Mouse (Mus musculus) regulatory T cell (primary cell): ENCODE data around the gene Drap1.

ENCODE experiments used
- in situ Hi-C: fragments of 300-600 bp; cut with MboI, MseI; formaldehyde crosslinking; loops from one replicate; pipeline ENCODE4 v1.15.1; 2025; ENCODE audit warnings: high pct_unique_total_duplicates

Gene Drap1

DNA sequence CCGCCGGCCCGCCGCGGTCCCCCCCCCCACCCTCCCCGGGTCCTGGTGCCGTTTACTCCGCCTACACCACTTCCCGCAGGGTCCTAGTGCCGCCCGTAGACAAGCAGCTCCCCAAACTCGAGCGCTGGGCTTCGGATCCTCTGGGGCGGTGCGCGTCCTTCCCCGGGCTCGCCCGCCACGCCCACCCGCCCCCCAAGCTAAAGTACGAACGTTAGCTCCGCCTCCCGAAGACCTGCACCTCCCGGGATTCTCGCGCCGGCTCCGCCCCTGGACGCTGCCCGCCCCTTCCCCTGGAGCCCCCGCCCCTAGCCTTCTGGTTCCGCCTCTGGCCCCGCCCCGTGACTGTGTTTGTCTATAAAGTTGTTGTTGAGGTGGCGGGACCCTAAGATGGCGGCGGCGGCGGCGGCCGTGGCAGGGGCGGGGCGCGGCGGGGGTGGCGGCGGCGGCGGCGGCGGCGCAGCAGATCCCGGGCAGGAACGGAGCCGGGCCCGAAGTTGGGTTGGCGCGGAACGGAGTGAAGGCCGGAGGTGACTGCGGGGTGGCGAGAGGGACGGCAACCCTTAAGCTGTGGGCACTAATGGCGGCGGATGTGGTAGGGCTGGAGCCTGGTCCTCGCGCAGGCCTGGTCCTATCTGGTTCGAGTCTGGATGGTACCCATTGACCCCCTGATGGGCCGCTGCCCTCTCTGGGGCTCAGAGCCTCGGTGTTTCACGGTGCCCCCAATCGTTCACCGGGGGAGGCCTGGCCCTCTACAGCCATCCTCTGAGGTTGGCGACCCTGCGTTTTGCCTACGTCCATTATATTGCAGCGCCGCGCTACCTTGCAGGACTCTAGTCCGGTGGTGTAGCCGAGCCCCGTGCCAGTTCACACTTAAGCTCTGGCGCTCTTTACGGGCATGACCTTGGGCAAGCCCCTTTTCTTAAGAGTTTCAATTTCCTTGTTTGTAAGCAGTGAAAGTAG is at the start of gene Drap1, which contains the start of gene AI837181:
Gene Drap1, minus strand, starts transcription at position 198 of the 960 bp plus-strand sequence.
Gene AI837181, plus strand, starts transcription at position 363 of the 960 bp plus-strand sequence.
- in situ Hi-C loops, result no loop called here

DNA sequence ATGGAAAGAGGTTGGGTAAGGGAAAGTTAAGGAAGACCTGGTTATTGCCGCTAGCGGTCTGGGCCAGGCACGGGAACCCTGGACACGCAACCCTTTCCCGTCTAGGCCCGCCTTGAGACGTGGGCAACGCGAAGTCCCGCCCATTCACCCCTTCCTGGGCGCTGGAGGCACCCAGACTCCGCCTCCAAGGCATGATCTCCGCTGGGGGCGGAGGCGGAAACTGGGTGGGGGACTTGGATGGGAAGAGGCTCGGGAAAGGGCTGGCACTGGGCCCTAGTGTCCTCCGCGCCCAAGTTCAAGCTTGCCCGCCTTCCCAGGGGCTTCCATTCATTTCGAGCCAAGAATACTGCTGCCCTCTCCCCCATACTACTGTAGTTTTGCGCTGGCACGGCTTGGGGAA is 48.9 kb upstream of the Drap1 start, which contains the start of gene Efemp2:
Gene Efemp2, plus strand, starts transcription at position 235 of the 400 bp plus-strand sequence.
- in situ Hi-C loops, result no loop called here

DNA sequence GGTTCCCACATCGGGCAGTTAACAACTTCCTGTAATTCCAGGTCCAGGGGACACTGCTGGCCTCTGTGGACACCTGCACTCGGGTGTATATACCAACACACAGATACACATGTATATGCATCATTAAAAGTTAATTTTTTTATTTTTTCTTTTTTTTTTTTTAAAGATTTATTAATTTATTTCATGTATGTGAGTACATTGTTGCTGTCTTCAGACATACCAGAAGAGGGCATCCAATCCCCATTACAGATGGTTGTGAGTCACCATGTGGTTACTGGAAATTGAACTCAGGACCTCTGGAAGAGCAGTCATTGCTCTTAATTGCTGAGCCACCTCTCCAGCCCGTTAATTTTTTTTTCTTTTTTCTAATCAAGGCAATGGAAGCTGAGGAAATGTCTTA is 48.1 kb upstream of the Drap1 start:
- in situ Hi-C loops, result no loop called here

DNA sequence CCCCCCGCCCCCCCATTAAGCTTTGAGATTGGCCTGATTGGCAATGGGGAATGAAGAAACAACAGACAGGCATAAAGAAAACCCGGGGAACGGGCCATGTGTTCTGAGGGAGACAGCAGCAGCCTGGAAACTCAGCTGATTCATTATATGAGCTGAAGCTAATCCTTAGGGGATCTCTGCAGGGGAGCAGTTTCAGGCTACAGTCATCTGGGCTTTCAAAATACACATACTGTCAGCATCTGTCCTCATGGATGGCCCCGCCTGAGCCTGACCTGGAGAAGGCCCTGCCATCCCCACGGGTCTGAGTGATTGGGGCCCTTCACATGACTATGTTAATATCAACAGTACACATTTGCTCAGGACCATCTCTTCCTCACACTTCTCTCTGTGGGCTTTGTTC is 47.1 kb upstream of the Drap1 start:
- in situ Hi-C loops, result no loop called here

DNA sequence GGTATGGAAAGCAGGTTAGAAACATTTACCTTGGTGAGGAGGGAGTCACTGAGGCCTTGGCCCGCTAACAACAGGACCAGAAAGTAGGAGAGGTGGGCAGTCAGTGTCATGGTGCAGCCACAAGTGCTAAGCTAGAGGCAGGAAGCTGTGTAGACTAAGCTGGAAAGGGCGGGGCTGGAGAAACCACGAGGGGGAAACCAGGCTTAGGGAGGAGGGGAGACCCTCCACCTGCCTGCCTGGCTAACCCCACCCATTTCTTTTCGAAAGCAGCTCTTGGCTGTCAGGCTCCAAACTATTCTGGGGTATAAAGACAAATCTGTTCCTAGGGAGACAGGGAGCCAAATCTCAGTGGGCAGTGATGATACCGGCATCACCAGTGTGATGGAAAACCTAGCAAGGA is 43.6 kb upstream of the Drap1 start, which contains the start of gene Ctsw:
Gene Ctsw, minus strand, starts transcription at position 134 of the 400 bp plus-strand sequence.
- in situ Hi-C loops, result no loop called here

DNA sequence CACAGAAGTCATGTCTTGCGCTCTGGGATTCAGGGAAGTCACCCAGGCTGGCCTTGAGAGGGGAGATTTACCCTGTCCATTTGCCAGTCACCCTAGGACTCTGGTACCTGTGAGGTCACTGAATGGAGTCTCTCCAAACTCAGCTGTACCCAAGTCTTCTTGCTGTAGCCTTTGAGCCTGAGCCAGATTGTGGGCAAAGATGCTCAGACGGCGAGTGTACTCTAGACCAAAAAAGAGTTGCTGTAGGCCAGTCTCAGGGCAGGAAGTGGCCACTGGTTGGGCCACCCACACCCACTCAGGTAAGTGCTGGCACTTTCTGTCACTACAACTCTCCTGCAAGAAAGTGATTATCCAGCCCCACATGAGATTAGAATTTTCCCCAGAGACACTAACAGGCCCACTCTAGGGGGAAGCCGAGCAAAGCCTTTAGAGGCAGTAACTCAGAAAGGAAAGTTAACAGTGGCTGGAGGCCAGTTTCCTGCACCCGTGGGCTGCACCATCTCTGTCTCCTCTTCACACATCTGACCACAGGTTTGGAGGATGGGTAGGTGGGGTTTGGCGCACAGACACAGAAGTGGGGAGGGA is 42.2 kb upstream of the Drap1 start:
- in situ Hi-C loops, result no loop called here

DNA sequence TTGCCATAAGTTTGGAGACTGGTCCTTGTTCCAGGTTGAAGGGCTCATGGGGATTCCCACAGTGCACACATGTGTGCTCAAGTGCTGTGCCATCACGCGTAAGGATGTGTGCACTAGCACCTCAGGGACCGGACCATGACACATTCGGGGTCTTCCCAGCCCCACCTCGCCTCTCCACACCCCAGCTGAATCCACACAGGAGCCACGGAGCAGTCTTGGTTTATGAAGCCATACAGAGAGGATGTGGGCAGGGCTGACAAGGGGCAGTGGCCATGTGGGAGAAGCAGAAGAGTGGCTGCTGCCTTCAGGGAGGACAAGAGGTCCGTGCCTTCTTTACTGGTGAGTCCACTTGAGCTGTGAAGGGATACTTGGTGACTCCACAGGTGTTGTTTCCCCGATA is 40.3 kb upstream of the Drap1 start:
- in situ Hi-C loops, result no loop called here

DNA sequence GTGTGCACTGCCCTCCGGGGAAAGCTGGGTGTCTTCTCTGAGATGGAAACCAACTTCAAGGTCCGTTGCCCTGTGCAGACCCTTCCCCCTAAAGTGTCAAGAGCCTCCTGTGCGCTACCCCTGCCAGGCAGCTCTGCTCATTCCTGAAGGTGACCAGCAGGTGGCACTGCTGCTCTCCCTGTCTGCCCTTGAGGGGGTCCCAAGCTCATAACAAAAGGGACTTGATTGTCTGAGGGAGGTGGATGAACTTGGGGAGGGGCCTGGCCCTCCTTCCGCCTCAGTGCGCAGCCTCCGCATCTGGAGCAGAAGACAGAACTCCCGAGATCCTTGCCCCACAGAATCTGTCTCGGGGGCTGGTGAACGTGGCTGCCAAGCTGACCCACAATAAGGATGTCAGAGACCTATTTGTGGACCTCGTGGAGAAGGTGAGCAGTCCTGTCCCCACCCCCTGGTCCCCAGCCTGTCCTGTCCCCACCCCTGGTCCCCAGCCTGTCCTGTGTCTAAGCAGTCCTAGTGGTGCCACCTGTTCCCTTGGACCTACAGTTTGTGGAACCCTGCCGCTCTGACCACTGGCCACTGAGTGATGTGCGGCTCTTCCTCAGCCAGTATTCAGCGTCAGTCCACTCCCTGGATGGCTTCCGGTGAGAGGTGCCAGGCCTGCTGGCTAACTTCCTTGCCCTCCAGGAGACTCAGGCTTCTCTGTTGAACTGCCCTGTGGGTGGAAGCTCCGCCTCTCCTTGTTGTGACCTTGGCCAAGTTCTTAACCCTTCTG is 39.2 kb upstream of the Drap1 start:
- in situ Hi-C loops, result no loop called here

DNA sequence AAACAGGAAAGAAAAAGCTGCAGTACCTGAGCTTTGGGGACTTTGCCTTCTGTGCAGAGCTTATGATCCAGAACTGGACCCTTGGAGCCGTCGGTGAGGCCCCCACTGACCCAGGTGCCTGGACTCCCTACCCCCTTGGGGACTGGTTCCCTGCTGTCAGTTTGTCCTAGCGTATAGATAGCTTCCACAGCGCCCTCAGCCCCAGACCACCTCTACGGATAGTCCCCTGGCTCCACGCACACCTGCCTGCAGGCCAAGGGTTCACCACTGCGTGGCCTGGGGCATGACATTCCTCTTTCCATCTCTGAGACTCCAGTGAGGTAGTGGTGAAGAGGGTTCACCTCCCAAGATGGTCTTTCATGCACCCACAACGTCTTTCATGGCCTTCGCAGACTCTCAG is 38.4 kb upstream of the Drap1 start:
- in situ Hi-C loops, result no loop called here

DNA sequence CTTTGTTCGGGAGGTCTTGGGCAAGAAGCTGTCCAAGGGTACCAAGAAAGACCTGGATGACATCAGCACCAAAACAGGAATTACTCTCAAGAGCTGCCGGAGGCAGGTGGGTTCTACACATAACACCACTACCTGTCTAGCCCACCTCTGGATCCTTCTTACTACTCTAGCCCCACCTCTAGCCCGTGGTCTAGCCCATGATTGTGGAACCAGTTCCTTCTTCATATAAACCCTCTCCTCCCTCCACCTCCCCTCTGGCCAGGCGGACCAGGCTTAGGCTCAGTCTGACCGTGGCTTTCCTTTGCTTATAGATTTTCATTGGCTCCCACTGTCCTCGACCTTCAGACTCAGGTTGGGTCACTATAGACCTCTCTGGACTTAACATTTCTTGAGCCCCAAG is 36.6 kb upstream of the Drap1 start:
- in situ Hi-C loops, result no loop called here

DNA sequence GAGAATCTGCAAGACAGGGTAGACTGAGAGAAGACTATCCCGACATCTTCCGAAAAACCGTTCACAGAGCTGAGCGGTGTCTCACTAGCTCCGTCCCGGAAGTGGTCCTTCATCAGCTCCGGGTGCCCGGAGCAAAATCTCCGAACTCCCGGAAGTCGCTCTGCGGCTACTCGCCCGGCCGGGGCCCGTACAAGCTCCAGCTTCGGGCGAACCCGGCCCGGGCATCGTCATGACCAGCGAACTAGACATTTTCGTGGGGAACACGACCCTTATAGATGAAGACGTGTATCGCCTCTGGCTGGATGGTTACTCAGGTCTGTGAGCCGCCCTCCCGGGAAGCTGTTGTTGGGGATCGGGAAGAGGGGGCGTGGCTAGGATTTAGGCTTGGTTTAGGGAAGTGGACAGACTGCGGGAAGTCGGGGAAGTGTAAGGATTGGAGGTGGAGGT is 35.7 kb upstream of the Drap1 start, which contains the start of gene Fibp:
Gene Fibp, plus strand, starts transcription at position 151 of the 447 bp plus-strand sequence.
- in situ Hi-C loops, result no loop called here

DNA sequence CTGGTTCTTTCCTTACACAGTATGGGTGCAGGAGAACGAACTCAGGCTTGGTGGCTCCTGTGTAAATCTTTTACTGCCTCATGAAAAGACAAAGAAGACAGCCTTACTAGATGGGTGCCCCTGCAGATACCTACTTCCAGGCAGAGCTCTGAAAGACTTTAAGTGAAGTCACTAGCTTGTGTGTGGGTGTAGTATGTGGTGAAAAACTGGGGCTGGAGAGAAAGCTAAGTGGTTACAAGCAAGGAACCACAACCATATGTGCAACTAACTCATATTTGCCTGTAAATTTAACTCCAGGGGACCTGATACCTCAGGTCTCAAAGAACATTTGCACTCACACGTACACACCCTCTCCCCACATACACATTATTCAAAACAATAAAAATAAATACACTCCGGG is 35.1 kb upstream of the Drap1 start:
- in situ Hi-C loops, result no loop called here

DNA sequence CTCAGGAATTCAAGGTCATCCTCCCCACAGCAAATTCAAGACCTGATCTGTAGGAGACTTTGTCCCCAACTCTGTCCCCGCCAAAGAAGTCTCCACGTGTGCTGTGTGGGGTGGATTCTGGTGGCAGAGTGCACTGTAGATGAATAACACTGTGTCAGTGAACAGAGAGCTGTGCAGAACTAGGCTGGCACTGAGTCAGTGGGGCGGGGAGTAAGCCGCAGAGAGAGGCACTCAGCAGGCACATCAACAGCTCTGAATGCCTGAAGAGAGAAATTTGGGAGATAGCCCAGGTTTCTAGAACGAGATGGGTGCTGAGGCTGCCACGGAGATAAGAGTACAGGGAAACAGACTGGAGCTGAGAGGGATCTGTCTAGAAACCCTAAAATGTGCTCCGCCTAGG is 34.2 kb upstream of the Drap1 start:
- in situ Hi-C loops, result no loop called here

DNA sequence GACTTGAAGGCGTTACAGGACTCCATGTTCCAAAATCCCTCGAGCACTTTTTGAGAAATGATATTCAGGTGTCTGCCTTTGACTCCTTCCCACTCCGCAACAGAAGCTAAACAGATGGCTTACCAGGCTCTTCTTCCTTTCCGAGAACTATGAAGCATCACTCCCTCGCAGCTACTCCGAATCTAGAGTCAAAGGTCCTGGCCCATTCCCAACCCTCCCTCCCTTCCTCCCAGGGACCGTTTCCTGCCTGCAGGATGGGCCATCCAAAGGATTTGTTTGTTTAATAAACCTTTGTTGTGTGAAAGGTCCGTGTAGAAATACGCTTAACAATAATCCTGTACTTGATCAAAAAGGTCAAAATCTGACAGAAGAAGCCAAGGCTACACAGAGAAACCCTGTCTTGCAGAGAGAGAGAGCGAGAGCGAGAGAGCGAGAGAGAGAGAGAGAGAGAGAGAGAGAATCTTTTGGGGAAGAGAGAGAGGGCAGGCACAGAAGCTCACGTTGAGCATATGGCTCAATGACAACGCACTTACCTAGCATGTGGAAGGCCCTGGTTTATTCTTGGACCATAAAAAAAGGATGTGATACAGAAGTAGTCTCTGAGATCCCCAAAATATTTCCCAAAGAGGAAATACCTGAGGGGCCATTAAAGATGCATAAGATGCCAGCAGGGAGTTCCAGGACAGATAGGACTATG is 33.1 kb upstream of the Drap1 start, which contains the start of gene Ccdc85b:
Gene Ccdc85b, minus strand, starts transcription at position 149 of the 697 bp plus-strand sequence.
- in situ Hi-C loops, result no loop called here

DNA sequence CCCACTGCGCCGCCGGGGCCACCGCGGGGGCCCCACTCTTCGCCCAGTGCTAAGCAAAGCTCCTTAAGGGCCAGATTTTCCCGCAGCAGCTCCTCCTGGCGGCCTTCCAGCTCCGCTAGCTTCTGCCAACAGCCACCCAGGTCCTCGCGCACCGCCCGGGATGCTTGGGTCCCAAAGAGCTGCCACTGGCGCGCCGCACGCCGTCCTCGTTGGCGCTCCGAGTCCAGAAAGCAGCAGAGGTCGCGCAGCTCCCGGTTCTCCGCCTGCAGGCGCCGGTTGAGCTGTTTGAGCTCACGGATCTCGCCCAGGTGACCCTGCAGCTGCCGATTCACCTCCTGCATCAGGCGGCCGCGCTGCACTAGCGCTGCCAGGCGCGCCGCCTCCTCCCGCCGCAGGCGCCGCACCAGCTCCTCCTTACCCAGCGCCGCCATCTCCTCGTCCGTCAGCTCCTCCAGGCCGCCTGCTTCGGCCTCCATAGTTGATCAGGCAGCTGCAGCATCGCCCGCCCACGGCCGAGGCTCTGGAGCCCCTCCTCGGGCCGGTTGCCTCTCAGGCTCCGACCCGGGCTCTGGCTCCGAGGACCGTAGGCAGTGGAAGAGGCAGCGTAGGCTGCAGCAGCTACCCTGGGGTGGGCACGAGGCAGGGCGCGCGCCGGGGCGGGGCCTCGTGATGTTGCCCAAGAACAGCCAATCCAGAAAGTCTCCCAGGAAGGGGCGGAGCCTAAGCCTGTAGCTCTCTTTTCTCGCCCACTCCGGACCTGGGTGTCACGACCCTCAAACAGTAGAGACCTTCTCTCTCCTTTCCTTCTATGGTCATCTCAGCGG is 32.4 kb upstream of the Drap1 start:
- in situ Hi-C loops, result no loop called here

DNA sequence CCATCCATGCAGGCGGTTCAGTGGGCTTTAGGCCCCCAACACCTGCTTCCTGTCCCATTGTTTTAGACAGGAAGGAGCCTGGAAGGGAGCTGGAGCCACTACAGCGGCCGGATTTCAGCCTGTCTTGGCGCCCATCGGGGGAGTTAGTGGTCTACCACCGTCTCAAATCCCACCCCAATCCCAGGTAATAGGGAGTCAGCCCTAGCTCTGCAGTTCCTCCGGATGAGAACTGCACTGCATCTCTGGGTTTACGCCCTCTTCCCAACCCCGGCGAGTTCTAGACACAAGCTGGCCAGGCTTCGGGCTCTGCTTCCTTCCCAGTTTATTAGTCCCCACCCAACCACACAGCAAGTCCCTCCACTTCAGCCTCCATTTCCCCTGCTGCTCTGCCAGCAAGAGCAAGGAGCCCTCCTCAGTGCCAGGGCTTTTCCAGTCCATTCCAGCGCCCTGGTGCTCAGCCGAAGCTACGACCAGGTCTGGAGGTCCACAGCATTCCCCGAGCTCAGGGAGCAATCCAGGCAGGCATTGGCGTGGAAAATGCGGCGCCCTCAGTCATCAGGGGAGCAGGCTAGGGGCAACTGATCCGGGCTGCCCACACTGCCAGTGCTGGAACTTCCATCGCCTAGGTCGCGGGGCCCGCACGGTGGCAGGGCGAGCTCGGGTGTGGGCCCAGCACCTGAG is 31.6 kb upstream of the Drap1 start:
- in situ Hi-C loops, result no loop called here

DNA sequence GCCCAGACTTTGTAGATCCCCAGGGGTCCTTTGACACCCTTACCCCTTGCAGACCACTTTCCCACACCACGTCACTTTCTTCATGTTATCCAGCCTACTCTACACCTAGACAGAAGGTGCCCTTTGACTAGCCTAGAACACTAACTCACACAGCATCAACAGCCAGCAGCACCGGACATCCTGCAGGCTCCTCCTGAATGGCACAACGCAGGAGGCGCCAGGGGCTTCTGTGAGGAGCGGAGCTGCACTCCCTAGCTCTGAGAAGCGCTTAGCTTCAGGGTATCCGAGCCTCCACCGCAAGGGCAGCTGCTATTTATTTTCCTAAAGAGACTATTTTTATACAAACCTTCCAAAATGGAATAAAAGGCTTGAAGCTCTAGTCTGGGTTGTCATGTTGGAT is 30.8 kb upstream of the Drap1 start:
- in situ Hi-C loops, result no loop called here

DNA sequence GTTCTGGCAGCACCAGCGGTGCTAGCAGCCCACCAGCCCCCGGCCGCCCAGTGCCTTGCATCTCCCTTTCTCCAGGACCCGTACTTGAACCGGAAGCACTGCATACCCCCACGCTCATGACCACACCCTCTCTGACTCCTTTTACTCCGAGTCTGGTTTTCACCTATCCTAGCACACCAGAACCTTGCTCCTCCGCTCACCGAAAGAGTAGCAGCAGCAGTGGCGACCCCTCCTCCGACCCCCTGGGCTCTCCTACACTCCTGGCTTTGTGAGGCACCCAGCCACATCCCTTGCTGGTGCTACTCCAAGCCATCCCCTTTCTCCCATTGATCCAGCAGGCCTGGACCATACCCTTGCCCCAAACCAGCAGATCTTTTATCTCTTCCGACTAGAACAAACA is 30.3 kb upstream of the Drap1 start:
- in situ Hi-C loops, result no loop called here

DNA sequence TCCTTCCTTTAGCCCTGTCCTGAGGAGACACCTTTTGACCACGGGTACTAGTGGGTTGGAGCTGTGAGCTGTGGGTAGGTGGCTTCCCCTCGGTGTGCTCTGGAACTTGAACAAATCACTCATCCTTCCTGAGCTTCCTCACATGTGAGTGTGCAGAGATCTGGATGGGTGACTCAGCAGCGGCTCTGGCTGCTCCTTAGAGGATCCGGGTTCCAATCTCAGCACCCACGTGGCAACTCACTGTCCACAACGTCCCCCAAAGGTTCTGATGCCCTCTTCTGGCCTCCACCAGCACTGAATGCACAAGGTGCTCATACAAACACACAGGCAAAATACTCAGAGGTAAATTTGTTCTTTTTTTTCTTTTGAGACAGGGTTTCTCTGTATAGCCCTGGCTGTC is 27.0 kb upstream of the Drap1 start:
- in situ Hi-C loops, result no loop called here

DNA sequence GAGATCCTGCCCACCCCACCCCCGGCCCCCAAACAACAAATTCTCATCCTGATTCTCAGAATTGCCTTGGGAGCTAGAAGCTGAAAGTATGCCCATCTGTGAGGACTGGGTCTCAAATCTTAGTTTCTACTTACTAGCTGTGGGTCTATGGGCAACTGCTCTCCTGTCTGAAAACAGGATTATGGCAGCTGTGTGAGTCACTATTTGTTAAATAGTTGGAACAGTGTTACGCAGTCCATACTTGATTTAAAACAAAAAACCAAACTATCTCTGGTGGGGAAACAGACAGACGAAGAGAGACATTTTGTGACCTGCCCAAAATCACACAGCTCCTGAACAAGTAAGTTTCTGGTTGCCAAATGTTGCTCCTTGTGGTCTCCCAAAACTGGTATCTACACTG is 24.9 kb upstream of the Drap1 start:
- in situ Hi-C loops, result no loop called here
